Mouse (Mus musculus) thymus, postnatal 25 days (tissue): ENCODE results near the gene Cds1.
A peak's percentile ranks its signal among the peaks of the same experiment; 100 is the strongest.

Experiments
- DNase-seq: peaks from one replicate; pipeline ENCODE4 v3.0.0; 2022

Cds1 gene

GRCm38 (mm10) chr5:101764554-101765347 is at the start of gene Cds1:
Cds1 (plus strand) TSS chr5:101765130.
- DNase-seq = peak; percentile 60

GRCm38 (mm10) chr5:101724216-101724615 is 40.7 kb upstream of the Cds1 start:
- no peak for DNase-seq

- DNase-seq = no peak
Observed at GRCm38 (mm10) chr5:101724756-101725155, 40.2 kb upstream of the Cds1 start.

GRCm38 (mm10) chr5:101725703-101726102 is 39.2 kb upstream of the Cds1 start:
- no peak for DNase-seq

DNA sequence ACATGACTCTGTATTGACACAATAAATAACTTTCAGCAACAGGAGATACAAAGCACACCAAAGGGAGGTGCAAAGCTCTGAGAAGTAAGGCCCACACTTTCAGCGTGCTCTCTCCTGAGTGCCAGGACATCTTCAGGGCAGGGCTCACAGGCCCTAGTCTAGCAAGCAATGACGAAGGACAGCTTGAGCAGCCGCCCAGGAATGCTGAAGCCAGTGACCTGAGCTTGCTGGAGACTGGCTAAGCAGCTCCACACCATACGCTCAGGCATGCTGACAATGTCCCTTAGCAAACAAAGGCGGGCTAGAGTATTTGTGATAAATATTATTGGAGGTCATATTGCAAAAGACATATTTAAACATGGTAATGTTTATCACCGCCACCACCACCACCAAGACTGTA is 38.6 kb upstream of the Cds1 start:
- DNase-seq = no peak

- DNase-seq = no peak
Observed at GRCm38 (mm10) chr5:101728304-101728905, 36.5 kb upstream of the Cds1 start.

DNA sequence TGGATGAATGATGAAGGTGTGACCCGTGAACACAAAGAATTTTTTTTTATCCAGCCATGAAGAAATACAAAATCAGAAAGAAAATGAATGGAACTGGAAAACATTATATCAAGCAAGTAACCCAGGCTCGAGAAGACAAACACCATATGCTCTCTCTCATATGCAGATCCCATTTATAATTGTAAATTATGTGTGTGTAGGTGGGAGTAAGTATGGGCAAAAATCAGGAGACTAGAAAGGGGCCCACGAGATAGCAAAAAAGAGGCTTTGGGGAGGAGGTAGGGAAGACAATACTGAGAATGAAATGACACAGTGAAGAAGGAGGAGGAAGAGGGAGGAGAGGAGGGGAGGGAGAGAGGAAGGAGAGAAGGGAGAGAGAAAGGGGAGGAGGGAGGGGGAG is 27.6 kb upstream of the Cds1 start:
- DNase-seq = no peak

DNA sequence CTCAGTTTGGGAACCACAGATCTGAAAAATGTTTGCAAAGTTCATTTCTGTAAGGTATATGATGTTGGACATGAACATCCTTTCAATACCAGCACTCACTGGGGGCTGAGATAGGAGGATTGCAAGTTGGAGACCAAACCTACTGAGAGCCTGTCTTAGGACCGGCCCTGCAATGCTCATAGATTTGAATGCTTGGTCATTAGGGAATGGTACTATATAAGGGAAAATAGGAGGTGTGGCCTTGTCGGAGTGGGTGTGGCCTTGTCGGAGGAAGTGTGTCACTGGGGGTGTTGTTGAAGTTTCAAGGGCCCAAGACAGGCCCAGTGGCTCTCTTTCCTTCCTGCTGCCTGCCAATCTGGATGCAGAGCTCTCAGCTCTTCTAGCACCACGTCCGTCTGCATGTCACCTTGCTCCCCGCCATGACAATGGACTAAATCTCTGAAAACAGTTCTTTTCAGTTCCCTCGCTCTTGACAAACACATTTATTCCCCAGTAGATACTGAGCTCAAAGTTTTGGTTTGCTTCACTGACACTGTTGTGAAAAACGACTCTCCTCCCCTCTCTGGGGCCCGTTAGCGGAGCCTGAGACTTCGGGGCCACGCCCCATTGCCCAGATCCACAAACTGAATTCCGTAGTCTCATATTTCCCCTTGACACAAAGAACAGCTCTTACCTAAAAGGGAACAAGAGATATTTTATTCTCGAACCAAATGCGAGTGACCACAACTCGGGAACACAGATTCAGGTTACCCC is 24.3 kb upstream of the Cds1 start:
- no peak for DNase-seq

DNA sequence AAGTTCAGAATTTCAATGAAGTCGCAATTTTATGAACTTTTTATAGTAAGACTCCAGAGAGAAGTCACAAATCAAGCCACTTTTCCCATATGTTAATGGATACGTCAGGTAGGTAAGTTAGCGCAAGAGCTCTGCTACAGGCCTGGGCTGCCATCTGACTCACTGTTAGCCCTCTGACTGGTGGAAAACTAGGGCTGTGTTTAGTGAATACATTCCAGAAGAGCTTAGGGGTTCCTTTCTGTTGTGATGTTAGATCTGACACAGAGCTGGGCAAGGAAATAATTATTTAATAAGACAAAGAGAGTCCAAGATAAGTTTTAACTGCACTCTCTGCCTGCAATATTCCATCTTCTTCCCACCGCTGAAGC is 23.7 kb upstream of the Cds1 start:
- DNase-seq = no peak

DNA sequence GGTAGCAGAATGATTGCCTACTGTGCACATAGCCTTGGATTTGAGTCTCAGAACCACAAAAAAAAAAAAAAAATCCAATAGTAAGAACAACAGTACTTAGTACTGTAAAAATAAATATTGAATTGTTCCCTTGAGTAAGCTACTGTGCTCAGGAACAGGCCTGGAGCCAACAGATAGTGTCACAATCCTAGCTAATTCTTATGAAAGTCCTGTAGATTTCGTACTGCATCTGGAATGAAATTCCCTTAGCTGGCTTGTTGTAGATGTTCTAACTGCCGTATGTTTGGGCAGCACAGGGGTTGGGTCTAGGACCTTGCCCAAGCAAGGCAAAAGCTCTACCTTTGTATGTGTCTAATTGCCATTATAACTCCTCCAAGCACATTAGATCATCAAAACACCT is 22.9 kb upstream of the Cds1 start:
- no peak for DNase-seq

- DNase-seq = no peak
Observed at GRCm38 (mm10) chr5:101742425-101742824, 22.5 kb upstream of the Cds1 start.

DNA sequence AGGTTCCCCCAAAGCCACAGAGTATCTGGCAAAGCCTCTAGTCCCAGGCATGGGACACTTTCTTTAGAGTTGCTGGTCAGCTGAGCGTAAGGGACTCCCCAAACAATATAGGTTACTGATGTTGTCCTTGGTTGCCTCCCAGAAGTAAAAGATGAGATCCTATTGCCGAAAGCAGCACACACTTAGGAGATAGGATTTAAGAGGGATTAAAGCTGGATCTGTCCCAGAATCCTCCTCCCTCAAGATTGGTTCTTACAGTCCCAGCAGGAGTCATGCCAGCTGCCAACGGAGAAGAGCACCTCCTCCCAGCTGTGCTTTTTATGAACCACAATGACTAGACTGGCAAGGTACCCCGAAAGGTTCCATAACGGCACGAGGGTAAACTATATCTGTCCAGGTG is 20.0 kb upstream of the Cds1 start:
- DNase-seq = no peak

GRCm38 (mm10) chr5:101753680-101754079 is 11.2 kb upstream of the Cds1 start:
- no peak for DNase-seq

DNA sequence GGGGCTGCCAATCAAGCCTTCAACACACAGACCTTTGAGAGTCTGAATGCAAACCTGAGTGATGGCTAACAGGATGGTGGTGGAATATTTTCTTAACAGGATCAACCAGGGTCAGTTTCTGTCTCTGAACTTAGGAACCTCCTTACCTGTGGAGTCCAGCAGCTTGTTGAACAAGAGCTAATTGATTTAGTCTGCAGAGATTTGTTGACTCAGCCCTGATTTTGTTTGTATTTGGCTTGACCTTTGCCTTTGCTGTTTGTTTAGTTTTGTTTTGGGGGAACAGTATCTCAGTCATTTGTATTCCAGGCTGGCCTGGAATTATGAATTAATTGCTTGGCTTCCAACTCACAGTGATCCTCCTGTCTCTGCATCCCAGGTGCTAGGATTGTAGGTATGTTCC is 7.3 kb upstream of the Cds1 start:
- DNase-seq = no peak

GRCm38 (mm10) chr5:101761685-101762084 is 3.2 kb upstream of the Cds1 start:
- no peak for DNase-seq

DNA sequence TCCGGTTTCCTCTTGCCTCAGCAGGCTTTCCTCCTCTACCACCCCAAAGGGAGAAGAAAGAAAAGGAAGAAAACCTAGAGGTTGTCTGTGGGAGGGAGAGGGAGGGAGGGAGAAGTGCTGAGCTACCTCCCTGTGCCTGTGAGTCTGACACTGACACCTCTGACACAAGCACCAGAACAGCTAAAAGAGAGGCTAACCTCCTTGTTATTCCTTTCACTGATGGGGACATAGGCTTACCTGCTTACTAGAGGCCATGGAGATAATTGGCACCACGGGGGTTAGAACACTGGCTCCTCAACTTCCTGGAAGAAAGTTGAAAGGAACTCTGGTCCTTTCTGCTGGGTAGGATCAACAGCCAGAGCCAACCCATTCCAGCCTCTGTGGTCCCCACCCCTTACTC is 1.4 kb upstream of the Cds1 start:
- no peak for DNase-seq

DNA sequence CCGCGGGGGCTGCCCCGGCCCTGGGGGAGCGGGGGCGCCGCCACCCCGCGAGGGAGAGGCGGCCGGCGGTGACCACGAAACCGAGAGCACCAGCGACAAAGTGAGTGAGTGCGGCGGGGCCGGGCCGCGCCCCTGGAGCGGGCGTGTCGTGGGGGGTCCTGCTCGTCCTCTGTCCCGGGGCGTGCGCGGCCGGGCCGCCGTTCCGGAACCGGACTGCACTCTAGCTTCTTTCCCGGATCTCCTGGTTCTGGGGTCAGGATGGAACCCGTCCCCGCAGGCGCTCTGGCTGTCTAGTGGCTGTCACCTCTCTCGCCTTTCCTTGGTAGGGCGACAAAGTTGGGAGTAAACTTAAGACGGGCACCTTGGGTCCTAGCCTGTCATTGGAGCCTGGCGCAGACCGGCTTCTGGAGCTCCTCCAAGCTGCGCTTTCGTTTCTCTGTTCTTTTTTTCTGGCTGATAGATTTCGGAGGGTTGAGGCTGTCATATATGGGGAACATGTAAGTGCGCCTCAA is 516 bp downstream of the Cds1 start:
- DNase-seq = no peak

DNA sequence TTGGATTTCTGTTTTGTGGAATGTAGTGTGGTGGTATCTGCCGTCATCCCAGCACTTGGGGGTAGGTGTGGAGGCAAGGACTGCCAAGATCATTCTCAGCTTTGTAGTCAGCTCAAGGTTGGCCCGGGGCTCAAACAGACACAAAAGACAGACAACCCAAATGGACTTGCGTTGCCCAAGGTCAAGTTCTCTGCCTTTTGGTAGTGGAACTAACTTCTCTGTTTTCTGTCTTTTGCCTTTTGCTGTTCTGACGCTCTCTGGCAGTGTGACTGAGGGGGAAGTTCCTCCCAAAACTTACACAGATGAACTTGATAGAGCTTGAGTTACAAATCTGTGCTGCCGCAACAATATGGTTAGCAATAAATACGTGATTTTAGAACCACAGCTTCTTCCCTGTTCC is 1.3 kb downstream of the Cds1 start:
- no peak for DNase-seq

DNA sequence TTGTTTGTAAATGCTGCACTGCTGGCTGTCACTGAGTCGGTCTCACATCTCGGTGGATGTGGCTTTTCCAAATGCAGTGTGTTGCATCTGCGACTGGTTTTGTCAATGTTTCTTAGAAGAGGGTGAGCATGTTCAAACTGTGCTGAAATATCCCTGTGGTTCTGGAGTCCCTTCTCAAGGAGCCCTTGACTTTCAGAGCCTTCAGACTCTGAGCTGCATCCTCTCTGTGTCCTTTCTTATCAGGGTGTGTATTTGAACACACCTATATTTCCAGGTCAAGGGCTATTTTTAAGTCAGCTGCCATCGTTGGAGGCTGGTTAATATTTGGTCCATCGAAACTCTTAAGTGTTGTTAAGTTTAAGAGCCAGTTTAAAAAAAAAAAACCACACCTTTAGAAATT is 2.2 kb downstream of the Cds1 start:
- no peak for DNase-seq

- DNase-seq = no peak
Observed at GRCm38 (mm10) chr5:101767486-101767885, 2.6 kb downstream of the Cds1 start.

DNA sequence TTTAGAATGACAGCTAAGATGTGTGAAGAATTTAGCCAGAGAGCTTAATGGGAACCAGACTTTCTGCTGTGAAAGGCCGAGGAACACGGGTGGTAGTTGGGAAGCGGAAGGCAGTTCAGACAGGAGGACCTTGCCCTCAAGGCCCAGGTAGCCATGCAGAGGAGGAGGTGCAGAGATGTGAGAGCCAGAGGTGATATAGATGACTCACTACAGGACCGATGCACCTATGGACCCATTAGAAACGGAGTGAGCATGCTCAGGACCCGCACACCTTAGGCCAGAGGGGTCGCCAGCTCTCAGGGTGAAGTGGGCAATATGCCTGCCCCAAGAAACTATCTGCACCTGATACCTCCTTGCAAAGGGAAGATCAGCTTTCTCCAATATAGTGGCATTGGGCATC is 3.6 kb downstream of the Cds1 start:
- DNase-seq = no peak

- DNase-seq = no peak
Observed at GRCm38 (mm10) chr5:101772621-101773020, 7.7 kb downstream of the Cds1 start.

GRCm38 (mm10) chr5:101775262-101775661 is 10.3 kb downstream of the Cds1 start:
- DNase-seq = no peak

DNA sequence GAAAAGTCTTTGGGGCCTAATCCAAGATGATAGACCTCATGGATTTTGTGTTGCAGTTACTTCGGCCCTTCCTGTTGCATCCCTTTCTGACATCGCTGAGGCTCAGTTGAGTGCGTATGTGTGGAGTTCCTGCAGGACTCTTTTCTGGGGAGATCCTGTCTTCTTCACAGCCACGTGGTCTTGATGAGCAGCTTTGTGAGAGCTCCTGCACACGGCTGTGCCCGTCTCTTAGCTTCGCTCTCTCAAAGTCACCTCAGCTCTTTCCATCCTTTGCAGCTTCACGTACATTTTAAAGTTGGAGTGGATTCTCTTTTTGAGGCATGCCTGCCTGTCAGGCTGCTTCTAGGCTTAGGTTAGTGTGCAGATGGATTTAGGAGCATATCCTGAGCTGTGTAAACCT is 11.6 kb downstream of the Cds1 start:
- DNase-seq = no peak
